In the genomic region with DNA sequence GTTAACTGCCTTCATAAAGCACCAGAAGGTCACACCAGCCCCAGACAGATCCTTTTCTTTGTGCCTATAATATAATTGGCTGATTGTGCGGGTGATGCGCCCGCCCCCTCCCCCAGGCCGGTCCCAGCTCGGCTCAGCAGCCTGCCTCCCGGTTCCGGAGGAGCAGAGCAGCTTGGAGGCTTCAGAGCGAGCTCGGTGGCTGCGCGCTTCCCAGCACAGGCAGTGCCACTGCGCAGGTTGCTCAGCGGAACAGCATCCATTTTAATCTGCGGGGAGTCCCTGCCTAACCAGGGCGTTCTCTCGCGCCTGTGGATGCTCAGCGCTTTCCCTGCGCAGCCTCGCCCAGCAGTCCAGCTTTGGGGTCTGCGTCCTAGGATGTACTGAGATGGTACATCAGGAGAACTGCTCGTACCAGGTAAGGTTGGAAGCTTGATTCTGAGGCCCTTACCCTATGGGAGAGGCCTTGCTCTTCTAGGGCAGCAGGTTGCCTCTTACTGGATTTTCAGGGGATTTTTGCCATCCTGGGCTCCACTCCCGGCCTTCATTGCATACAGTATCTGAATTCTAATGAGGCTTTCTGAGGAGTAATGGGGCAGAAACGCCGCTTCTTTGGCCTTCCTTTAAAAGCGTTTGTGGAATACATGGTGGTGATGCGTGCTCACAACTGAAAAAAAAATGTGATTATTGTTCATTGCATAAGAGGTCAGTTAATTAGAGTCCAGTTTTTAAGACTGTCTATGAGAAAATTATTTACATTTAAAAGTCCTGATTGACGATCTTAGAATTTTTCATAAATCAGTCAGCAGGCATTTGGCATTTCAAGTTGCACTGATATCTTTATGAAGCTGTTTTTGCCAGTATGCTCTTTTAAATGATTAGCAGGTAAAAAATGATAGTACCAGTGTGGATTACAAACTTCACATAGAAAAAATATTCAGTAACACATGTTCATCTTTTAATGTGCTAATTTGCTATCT, we compare ENCODE assay signal across 9 mouse cellular contexts.
DNase-seq lines count a peak whose midpoint lies in the region; ATAC-seq and TF ChIP-seq lines count a peak whose summit lies in the region.
"Had no signal": no experiment of that assay in that cellular context is flagged by ENCODE, and none has a peak within 500 bp of the region (broad histone marks: within the 10 kb centered on the region; RNA-seq: fewer than 3 reads in every experiment).

No protein-coding gene starts in this region.

- H3K36me3 ChIP-seq in lung, embryonic 14.5 days (ENCODE audit: insufficient read depth) = no peaks in the 10 kb centered on the region
- H3K36me3 ChIP-seq in heart, embryonic 16.5 days (ENCODE audit: control insufficient read depth, insufficient read depth) = no peaks in the 10 kb centered on the region
- no peaks in the 10 kb centered on the region for H3K36me3 ChIP-seq in lung, postnatal 0 days (ENCODE audit: insufficient read depth, low read length)
- H3K36me3 ChIP-seq: G1E had no signal

- 18% methylated on average over 28 of the region's 28 CpGs for WGBS in lung, embryonic 14.5 days
- 27% methylated on average over 28 of the region's 28 CpGs for WGBS in heart, embryonic 16.5 days
- WGBS in lung, postnatal 0 days = 27% methylated on average over 28 of the region's 28 CpGs

- peak; percentile 38 for ATAC-seq in lung, embryonic 14.5 days (ENCODE audit: insufficient read depth)
- no peak; the same call in 1 of the 2 replicates for ATAC-seq in heart, embryonic 16.5 days (replicated peaks; ENCODE audit: extremely low read depth, insufficient read depth, low FRiP score)
- ATAC-seq in lung, postnatal 0 days = peak; percentile 41; the same call in 1 of the 2 replicates

- H3K4me2 ChIP-seq in lung, embryonic 14.5 days = peak overlapping the region; percentile 57
- H3K4me2 ChIP-seq in heart, embryonic 16.5 days (ENCODE audit: low read depth, low read length) = peak overlapping the region; percentile 60
- H3K4me2 ChIP-seq in lung, postnatal 0 days (replicated peaks; ENCODE audit: low read depth, low read length) = peak overlapping the region; percentile 42

- TF ChIP-seq CTCF in lung, embryonic 14.5 days (IDR thresholded peaks at IDR 0.05; ENCODE audit: low read depth) = no peak
- no peak for TF ChIP-seq CTCF in lung, postnatal 0 days (IDR thresholded peaks at IDR 0.05)

- H3K27ac ChIP-seq in lung, embryonic 14.5 days (ENCODE audit: low read depth) = peak overlapping the region; percentile 48
- no peak overlapping the region; the same call in 1 of the 2 replicates for H3K27ac ChIP-seq in heart, embryonic 16.5 days (ENCODE audit: low read length)
- peak overlapping the region; percentile 51; the same call in 1 of the 2 replicates for H3K27ac ChIP-seq in lung, postnatal 0 days (ENCODE audit: low read length)

- peak overlapping the region; percentile 26 for H3K4me3 ChIP-seq in lung, embryonic 14.5 days (ENCODE audit: low read depth, low read length)
- H3K4me3 ChIP-seq in heart, embryonic 16.5 days (ENCODE audit: low read length) = peak overlapping the region; percentile 37
- H3K4me3 ChIP-seq in lung, postnatal 0 days (ENCODE audit: low read depth, low read length) = no peak overlapping the region; the same call in 1 of the 2 replicates

- no peaks in the 10 kb centered on the region for H3K9me3 ChIP-seq in lung, embryonic 14.5 days (ENCODE audit: low read depth, low read length)
- H3K9me3 ChIP-seq in heart, embryonic 16.5 days (replicated peaks; ENCODE audit: control insufficient read depth, low read length) = no peaks in the 10 kb centered on the region
- H3K9me3 ChIP-seq in lung, postnatal 0 days (ENCODE audit: low read length) = no peaks in the 10 kb centered on the region

- no peaks in the 10 kb centered on the region for H3K27me3 ChIP-seq in lung, embryonic 14.5 days (ENCODE audit: insufficient read depth, low read length)
- no peaks in the 10 kb centered on the region for H3K27me3 ChIP-seq in heart, embryonic 16.5 days (ENCODE audit: control insufficient read depth, insufficient read depth, low read length)
- no peaks in the 10 kb centered on the region for H3K27me3 ChIP-seq in lung, postnatal 0 days (replicated peaks; ENCODE audit: insufficient read depth, low read length)

- no peak for TF ChIP-seq EP300 in lung, postnatal 0 days (IDR thresholded peaks at IDR 0.05)

- DNase-seq in lung, embryonic 14.5 days = peak; percentile 70
- DNase-seq in lung, postnatal 36 days = no peak
- peak; percentile 74 for DNase-seq in embryo, embryonic 9.5 days (ENCODE audit: extremely low spot score)
- DNase-seq in layer of hippocampus, postnatal 14 days (ENCODE audit: low spot score in 2 of 2) = peak; percentile 86 to 91
- no peak for DNase-seq in lung, postnatal 0 days (ENCODE audit: low spot score)
- peak; percentile 89 for DNase-seq in right cerebral cortex, postnatal 25 days
- DNase-seq in urinary bladder, postnatal 36 days (ENCODE audit: low spot score in 2 of 2) = no peak

- peaks cover 28% of the 10 kb centered on the region for H3K4me1 ChIP-seq in lung, embryonic 14.5 days (ENCODE audit: insufficient read depth)
- H3K4me1 ChIP-seq in heart, embryonic 16.5 days (ENCODE audit: control insufficient read depth, insufficient read depth, low read length) = peaks cover 25% of the 10 kb centered on the region
- peaks cover 15% of the 10 kb centered on the region for H3K4me1 ChIP-seq in lung, postnatal 0 days (ENCODE audit: insufficient read depth, low read depth, low read length)

- 0 out of 2 replicates have a peak overlapping the region, but pooled peaks have one; percentile 17 for H3K9ac ChIP-seq in lung, embryonic 14.5 days
- peak overlapping the region; percentile 63 for H3K9ac ChIP-seq in heart, embryonic 16.5 days (ENCODE audit: low read length)
- no peak overlapping the region for H3K9ac ChIP-seq in lung, postnatal 0 days (replicated peaks; ENCODE audit: low read depth)

Comparison
In these comparisons a context has a peak if more than half of its experiments do, and no peak if none do; other contexts are left out.
1. DNase-seq: peak in lung, embryonic 14.5 days (single experiment), embryo, embryonic 9.5 days (single experiment), layer of hippocampus, postnatal 14 days (2 of 2) and right cerebral cortex, postnatal 25 days (single experiment); none in lung, postnatal 36 days (single experiment), lung, postnatal 0 days (single experiment) and urinary bladder, postnatal 36 days (0 of 2).
2. Peak in every context shown above with its lines, with median percentiles within 50 percentile points of each other: H3K4me2 ChIP-seq.